Mouse (Mus musculus) kidney, embryonic 16.5 days (tissue): ENCODE data around the gene Ugt2b35. TPM values are rescaled to one million over a fixed set of nuclear protein-coding genes. Genes with fewer than 3 reads are reported as not detected.

Experiments used
- polyA plus RNA-seq: library from polyadenylated mRNA; unstranded; fragments of >200 nt; fragmentation: Nextera tagmentation; extraction: Ambion mirVana; gene quantifications from 2 replicates; pipeline ENCODE4 v1.2.1, GENCODE M21; 2015

The Ugt2b35 gene
- polyA plus RNA-seq, 1 experiment from 2014 or later = not detected

Other genes starting within 250 kb of the Ugt2b35 start
- 36.3 and 40.4 TPM in 2 replicates for gene Ythdc1, start 196.6 kb upstream of the Ugt2b35 start, polyA plus RNA-seq
- 12.9 and 16.7 TPM in 2 replicates for gene Ugt2b34, start 93.9 kb upstream of the Ugt2b35 start, polyA plus RNA-seq
- not detected in 2 replicates for gene Ugt2b1, start 74.3 kb upstream of the Ugt2b35 start, polyA plus RNA-seq
- 0.07 TPM in 1 of 2 replicates, not detected in the other for gene Ugt2b36, start 91.7 kb downstream of the Ugt2b35 start, polyA plus RNA-seq
- gene Ugt2b5, start 139.5 kb downstream of the Ugt2b35 start, polyA plus RNA-seq = 22.0 and 25.3 TPM in 2 replicates